Mouse (Mus musculus) kidney, adult 9 months (tissue): Measurements from ENCODE around the gene Mtnr1b.
"Not testable (repeated sequence)": the region's sequence is repeated elsewhere in the genome, so short reads cannot be mapped to it uniquely, and the experiment has no call there.

ENCODE experiments used
- DNase-seq: peaks from one replicate; pipeline ENCODE4 v3.0.0; 2022

Mtnr1b gene

GRCm38 (mm10) chr9:15874506-15875160 lies at the start of gene Mtnr1b:
Mtnr1b (minus strand) TSS chr9:15874556.
- no peak for DNase-seq

- no peak for DNase-seq
Observed at GRCm38 (mm10) chr9:15920271-15920670, 45.9 kb upstream of the Mtnr1b start.

GRCm38 (mm10) chr9:15919373-15920005 lies 45.1 kb upstream of the Mtnr1b start:
- DNase-seq = no peak

- no peak for DNase-seq
Observed at GRCm38 (mm10) chr9:15916600-15916999, 42.2 kb upstream of the Mtnr1b start.

GRCm38 (mm10) chr9:15912735-15913134 lies 38.4 kb upstream of the Mtnr1b start:
- DNase-seq = no peak

- DNase-seq = no peak
Observed at GRCm38 (mm10) chr9:15909397-15910113, 35.2 kb upstream of the Mtnr1b start.

GRCm38 (mm10) chr9:15903948-15904750 lies 29.8 kb upstream of the Mtnr1b start:
- DNase-seq = no peak

GRCm38 (mm10) chr9:15898112-15898511 lies 23.8 kb upstream of the Mtnr1b start:
- DNase-seq = no peak

- DNase-seq = no peak
Observed at GRCm38 (mm10) chr9:15886756-15887155, 12.4 kb upstream of the Mtnr1b start.

GRCm38 (mm10) chr9:15880754-15881153 lies 6.4 kb upstream of the Mtnr1b start:
- no peak for DNase-seq

- peak; percentile 60 for DNase-seq
Observed at GRCm38 (mm10) chr9:15880160-15880603, 5.8 kb upstream of the Mtnr1b start.

GRCm38 (mm10) chr9:15870013-15870412 lies 4.3 kb downstream of the Mtnr1b start:
- no peak for DNase-seq

- no peak for DNase-seq
Observed at GRCm38 (mm10) chr9:15869456-15869855, 4.9 kb downstream of the Mtnr1b start.

GRCm38 (mm10) chr9:15866280-15867072 lies 7.9 kb downstream of the Mtnr1b start:
- no peak for DNase-seq

GRCm38 (mm10) chr9:15861402-15861801 lies 13.0 kb downstream of the Mtnr1b start:
- no peak for DNase-seq

- no peak for DNase-seq
Observed at GRCm38 (mm10) chr9:15850749-15851148, 23.6 kb downstream of the Mtnr1b start.

GRCm38 (mm10) chr9:15845390-15845789 lies 29.0 kb downstream of the Mtnr1b start:
- no peak for DNase-seq

GRCm38 (mm10) chr9:15844936-15845335 lies 29.4 kb downstream of the Mtnr1b start:
- not testable (repeated sequence) for DNase-seq

GRCm38 (mm10) chr9:15813002-15813911 lies 61.1 kb downstream of the Mtnr1b start:
- no peak for DNase-seq

- DNase-seq = no peak
Observed at GRCm38 (mm10) chr9:15804296-15804695, 70.1 kb downstream of the Mtnr1b start.

- no peak for DNase-seq
Observed at GRCm38 (mm10) chr9:15802413-15803027, 71.8 kb downstream of the Mtnr1b start.
